Mouse (Mus musculus) embryonic facial prominence, embryonic 10.5 days (tissue): ENCODE data around the gene Muc1. TPM values are rescaled to one million over a fixed set of nuclear protein-coding genes. Genes with fewer than 3 reads are reported as not detected.
"Not testable (repeated sequence)": the region's sequence is repeated elsewhere in the genome, so short reads cannot be mapped to it uniquely, and the experiment has no call there.

Experiments
- DNase-seq: peaks from one replicate; pipeline ENCODE4 v3.0.0-alpha.2; 2017; ENCODE audit warnings: low spot score
- H3K27ac ChIP-seq: fragments of 300-500 bp; sonication (generic); replicated peaks from 2 replicates; pipeline ENCODE4 v1.5.1; 2016; ENCODE audit warnings: mild to moderate bottlenecking
- H3K27me3 ChIP-seq: fragments of 300-500 bp; sonication (generic); replicated peaks from 2 replicates; pipeline ENCODE4 v1.6.1; 2016; ENCODE audit warnings: low read depth, mild to moderate bottlenecking; ENCODE audit not compliant: poor library complexity, severe bottlenecking
- H3K36me3 ChIP-seq: fragments of 300-500 bp; sonication (generic); replicated peaks from 2 replicates; pipeline ENCODE4 v1.6.1; 2016; ENCODE audit warnings: mild to moderate bottlenecking, moderate library complexity
- H3K4me1 ChIP-seq: fragments of 300-500 bp; sonication (generic); 2 replicates; pipeline ENCODE4 v1.6.1; 2016
- H3K4me3 ChIP-seq: fragments of 300-500 bp; sonication (generic); 2 replicates; pipeline ENCODE4 v1.5.1; 2016; ENCODE audit warnings: mild to moderate bottlenecking, moderate library complexity
- H3K9me3 ChIP-seq: fragments of 300-500 bp; sonication (generic); 2 replicates; pipeline ENCODE4 v1.6.1; 2016; ENCODE audit warnings: mild to moderate bottlenecking
- WGBS: fragments of 180-500 bp; shearing (Covaris S2); methylation state at CpG from one replicate; pipeline ENCODE4 v1.1.7; 2016; 5-methylcytosine and 5-hydroxymethylcytosine counted together
- polyA plus RNA-seq: library from polyadenylated mRNA; unstranded; fragments of >200 nt; fragmentation: Nextera tagmentation; extraction: Ambion mirVana; gene quantifications from 2 replicates; pipeline ENCODE4 v1.2.1, GENCODE M21; 2016

Gene Muc1
- polyA plus RNA-seq, 1 experiment from 2014 or later, result 0.81 TPM

GRCm38 (mm10) chr3:89214681-89215411 lies 14.0 kb upstream of the Muc1 start, which contains the start of gene Thbs3:
Gene Thbs3 (plus strand): TSS chr3:89215180.
- peak within 1 kb of the TSS; percentile 73 for H3K4me3 ChIP-seq
- H3K27me3 ChIP-seq, result no peaks in the 10 kb centered on the region
- no peaks in the 10 kb centered on the region for H3K9me3 ChIP-seq
- peaks cover 43% of the 10 kb centered on the region for H3K36me3 ChIP-seq
- H3K4me1 ChIP-seq, result peaks cover 48% of the 10 kb centered on the region
- H3K27ac ChIP-seq, result peak within 1 kb of the TSS; percentile 92
- peak; percentile 81 for DNase-seq
- WGBS, result 1% methylated on average over 19 of the region's 19 CpGs

GRCm38 (mm10) chr3:89215853-89216252 lies 13.0 kb upstream of the Muc1 start:
- H3K27me3 ChIP-seq, result no peaks in the 10 kb centered on the region
- peaks cover 37% of the 10 kb centered on the region for H3K36me3 ChIP-seq
- DNase-seq, result peak; percentile 89
- peaks cover 52% of the 10 kb centered on the region for H3K4me1 ChIP-seq
- under 1% methylated on average over 6 of the region's 6 CpGs for WGBS
- no peaks in the 10 kb centered on the region for H3K9me3 ChIP-seq
- H3K27ac ChIP-seq, result peak overlapping the region; percentile 92
- H3K4me3 ChIP-seq, result peak overlapping the region; percentile 73

GRCm38 (mm10) chr3:89216407-89216806 lies 12.4 kb upstream of the Muc1 start:
- H3K4me1 ChIP-seq, result peaks cover 58% of the 10 kb centered on the region
- H3K9me3 ChIP-seq, H3K27me3 ChIP-seq, DNase-seq, H3K27ac ChIP-seq: not testable (repeated sequence)
- WGBS, result 74% methylated on average over 7 of the region's 7 CpGs
- H3K4me3 ChIP-seq, result peak overlapping the region; percentile 73; the same call in 1 of the 2 replicates
- peaks cover 38% of the 10 kb centered on the region for H3K36me3 ChIP-seq

- Histone ChIP-seq H3K36me3 (peaks cover 54% of the 10 kb centered on the region), H3K4me1 (peaks cover 56% of the 10 kb centered on the region)
These were observed 10.6 kb upstream of the Muc1 start for GRCm38 (mm10) chr3:89218271-89218670.

GRCm38 (mm10) chr3:89219546-89219945 lies 9.3 kb upstream of the Muc1 start:
- 53% methylated on average over 8 of the region's 8 CpGs for WGBS
- H3K36me3 ChIP-seq, result peaks cover 67% of the 10 kb centered on the region
- peak overlapping the region; percentile 30; the same call in 1 of the 2 replicates for H3K27ac ChIP-seq
- DNase-seq, result no peak
- H3K27me3 ChIP-seq, result no peaks in the 10 kb centered on the region
- peaks cover 60% of the 10 kb centered on the region for H3K4me1 ChIP-seq
- H3K4me3 ChIP-seq, result no peak overlapping the region
- no peaks in the 10 kb centered on the region for H3K9me3 ChIP-seq

More at GRCm38 (mm10) chr3:89218271-89218670, 10.6 kb upstream of the Muc1 start:
- Histone ChIP-seq H3K27me3 (no peaks in the 10 kb centered on the region), H3K9me3 (no peaks in the 10 kb centered on the region), H3K4me3 (no peak overlapping the region), H3K27ac (no peak overlapping the region)
- DNase-seq, result no peak
- 97% methylated on average over 1 of the region's 1 CpGs for WGBS

GRCm38 (mm10) chr3:89221167-89221566 lies 7.7 kb upstream of the Muc1 start:
- 75% methylated on average over 5 of the region's 5 CpGs for WGBS
- Histone ChIP-seq H3K27ac (no peak overlapping the region), H3K27me3 (peaks cover 10% of the 10 kb centered on the region), H3K4me3 (peak overlapping the region; percentile 11; the same call in 1 of the 2 replicates), H3K4me1 (peaks cover 60% of the 10 kb centered on the region), H3K36me3 (peaks cover 77% of the 10 kb centered on the region), H3K9me3 (no peaks in the 10 kb centered on the region)
- DNase-seq, result no peak

GRCm38 (mm10) chr3:89224796-89225195 lies 4.1 kb upstream of the Muc1 start:
- Histone ChIP-seq H3K4me1 (peaks cover 76% of the 10 kb centered on the region), H3K4me3 (peak overlapping the region; percentile 78), H3K27ac (peak overlapping the region; percentile 93), H3K36me3 (peaks cover 53% of the 10 kb centered on the region), H3K9me3 (no peaks in the 10 kb centered on the region), H3K27me3 (peaks cover 27% of the 10 kb centered on the region)
- 69% methylated on average over 11 of the region's 11 CpGs for WGBS
- DNase-seq, result no peak

GRCm38 (mm10) chr3:89225321-89225815 lies 3.5 kb upstream of the Muc1 start:
- 42% methylated on average over 12 of the region's 12 CpGs for WGBS
- Histone ChIP-seq H3K9me3 (no peaks in the 10 kb centered on the region), H3K4me1 (peaks cover 73% of the 10 kb centered on the region), H3K27ac (peak overlapping the region; percentile 93), H3K4me3 (peak overlapping the region; percentile 78), H3K27me3 (peaks cover 33% of the 10 kb centered on the region), H3K36me3 (peaks cover 49% of the 10 kb centered on the region)
- DNase-seq, result no peak

- Histone ChIP-seq H3K9me3 (no peaks in the 10 kb centered on the region), H3K27me3 (peaks cover 38% of the 10 kb centered on the region), H3K27ac (peak overlapping the region; percentile 93), H3K4me1 (peaks cover 72% of the 10 kb centered on the region), H3K36me3 (peaks cover 47% of the 10 kb centered on the region), H3K4me3 (peak overlapping the region; percentile 78)
- WGBS, result 16% methylated on average over 4 of the region's 4 CpGs
- DNase-seq, result peak; percentile 65
These were observed 2.9 kb upstream of the Muc1 start for GRCm38 (mm10) chr3:89225918-89226317.

- Histone ChIP-seq H3K36me3 (peaks cover 43% of the 10 kb centered on the region), H3K4me1 (peaks cover 67% of the 10 kb centered on the region)
These were observed 2.5 kb upstream of the Muc1 start for GRCm38 (mm10) chr3:89226361-89226760.

GRCm38 (mm10) chr3:89226900-89227299 lies 2.0 kb upstream of the Muc1 start, which contains the start of gene Mtx1:
Gene Mtx1 (minus strand): TSS chr3:89227088.
- WGBS, result 2% methylated on average over 21 of the region's 21 CpGs
- peaks cover 48% of the 10 kb centered on the region for H3K27me3 ChIP-seq

More at GRCm38 (mm10) chr3:89226361-89226760, 2.5 kb upstream of the Muc1 start:
- Histone ChIP-seq H3K4me3 (peak overlapping the region; percentile 78), H3K27me3 (peaks cover 43% of the 10 kb centered on the region), H3K9me3 (no peaks in the 10 kb centered on the region), H3K27ac (peak overlapping the region; percentile 93)
- WGBS, result 11% methylated on average over 11 of the region's 11 CpGs
- DNase-seq, result peak; percentile 34

GRCm38 (mm10) chr3:89227307-89228179 lies 1.3 kb upstream of the Muc1 start:
- Histone ChIP-seq H3K27me3 (peaks cover 52% of the 10 kb centered on the region), H3K4me1 (peaks cover 76% of the 10 kb centered on the region), H3K4me3 (peak overlapping the region; percentile 78), H3K27ac (peak overlapping the region; percentile 93), H3K9me3 (no peaks in the 10 kb centered on the region), H3K36me3 (peaks cover 31% of the 10 kb centered on the region)
- DNase-seq, result peak; percentile 95
- WGBS, result 3% methylated on average over 41 of the region's 41 CpGs

More at GRCm38 (mm10) chr3:89226900-89227299, 2.0 kb upstream of the Muc1 start, which contains the start of gene Mtx1:
- Histone ChIP-seq H3K4me3 (peak within 1 kb of the TSS; percentile 78), H3K4me1 (peaks cover 70% of the 10 kb centered on the region), H3K9me3 (no peaks in the 10 kb centered on the region), H3K36me3 (peaks cover 37% of the 10 kb centered on the region), H3K27ac (peak within 1 kb of the TSS; percentile 93)
- no peak for DNase-seq
